In the genomic region with DNA sequence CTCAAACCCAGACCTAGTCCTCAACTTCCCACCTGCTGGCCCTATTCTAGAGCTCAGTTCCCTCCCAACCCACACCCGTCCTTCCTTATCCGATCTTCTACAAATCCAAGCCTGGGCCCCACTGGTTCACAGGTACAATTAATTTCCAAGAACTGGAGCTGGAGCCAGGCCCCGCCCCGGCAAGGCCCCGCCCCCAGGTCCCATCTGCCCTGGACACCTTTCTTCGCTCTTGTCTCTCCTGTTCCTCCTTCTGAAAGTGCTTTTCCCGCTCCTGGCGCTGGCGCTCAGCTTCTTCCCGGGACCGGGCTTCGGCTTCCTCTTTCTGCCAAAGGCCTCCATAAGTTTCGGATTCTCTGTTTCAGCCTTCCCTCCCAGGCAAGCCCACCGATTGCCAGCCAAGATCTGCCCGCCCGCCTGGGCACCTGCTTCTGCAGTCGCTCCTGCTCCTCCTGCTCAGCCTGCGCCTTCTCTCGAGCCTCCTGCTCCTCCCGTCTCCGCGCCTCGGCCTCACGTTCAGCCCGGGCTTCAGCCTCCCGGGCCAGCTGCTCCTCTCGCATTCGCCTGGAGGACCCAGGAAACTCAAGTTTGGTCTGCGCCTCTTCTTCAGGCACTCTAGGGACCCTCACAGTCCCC, we compare ENCODE assay signal across 24 mouse cellular contexts. TPM values are rescaled to one million over a fixed set of nuclear protein-coding genes. Genes with fewer than 3 reads are reported as not detected.
A peak's percentile ranks its signal among the peaks of the same experiment; 100 is the strongest.
DNase-seq lines count a peak whose midpoint lies in the region; ATAC-seq and TF ChIP-seq lines count a peak whose summit lies in the region.
"Had no signal": no experiment of that assay in that cellular context is flagged by ENCODE, and none has a peak within 500 bp of the region (broad histone marks: within the 10 kb centered on the region; RNA-seq: fewer than 3 reads in every experiment).

No protein-coding gene starts in this region.

- DNase-seq in cerebellum, adult 9-10 months, result peak; percentile 22
- no peak for DNase-seq in cerebellum, adult 11 months
- DNase-seq in layer of hippocampus, adult 2 months (ENCODE audit: low spot score in 2 of 2), result no peak
- DNase-seq in layer of hippocampus, adult 9-11 months, result no peak
- peak; percentile 42 for DNase-seq in ES-CJ7 (ENCODE audit: low read depth, low spot score)
- DNase-seq: adrenal gland, postnatal 36 days; embryo, embryonic 11 days; gastrocnemius, postnatal 36 days; heart, postnatal 4 days; kidney, adult 9 months; right cerebral cortex, adult 18-20 months had no signal

- peak overlapping the region; percentile 6 for H3K27ac ChIP-seq in layer of hippocampus, adult 2 months
- H3K27ac ChIP-seq in small intestine, adult 2 months (ENCODE audit: insufficient read depth, low read depth, low read length), result no peak overlapping the region
- no peak overlapping the region for H3K27ac ChIP-seq in hindbrain, embryonic 13.5 days
- H3K27ac ChIP-seq: embryonic facial prominence, embryonic 13.5 days; forebrain, embryonic 12.5 days; hindbrain, embryonic 15.5 days; limb, embryonic 10.5 days; macrophage; midbrain, embryonic 10.5 days; stomach, postnatal 0 days had no signal

- no peak overlapping the region for H3K9ac ChIP-seq in hindbrain, embryonic 13.5 days
- H3K9ac ChIP-seq: embryonic facial prominence, embryonic 13.5 days; forebrain, embryonic 12.5 days; hindbrain, embryonic 15.5 days had no signal

- TF ChIP-seq CTCF in layer of hippocampus, adult 2 months (conservative IDR thresholded peaks at IDR 0.05), result no peak
- TF ChIP-seq CTCF in small intestine, adult 2 months (IDR thresholded peaks at IDR 0.05; ENCODE audit: extremely low read depth, insufficient read length, insufficient replicate concordance, low read depth, low read length), result no peak

- WGBS in small intestine, adult 2 months, result 69% methylated on average over 29 of the region's 29 CpGs
- 91% methylated on average over 29 of the region's 29 CpGs for WGBS in hindbrain, embryonic 13.5 days

- H3K4me2 ChIP-seq in hindbrain, embryonic 13.5 days, result no peak overlapping the region
- H3K4me2 ChIP-seq: embryonic facial prominence, embryonic 13.5 days; forebrain, embryonic 12.5 days; hindbrain, embryonic 15.5 days had no signal

- no peak for ATAC-seq in hindbrain, embryonic 13.5 days (ENCODE audit: low FRiP score)
- ATAC-seq: CD4-positive, CD25-positive, alpha-beta regulatory T cell, adult 4 months; midbrain, embryonic 16.5 days had no signal

- peaks cover 12% of the 10 kb centered on the region for H3K4me1 ChIP-seq in small intestine, adult 2 months (ENCODE audit: control insufficient read depth, insufficient read depth, insufficient read length, low read length)
- H3K4me1 ChIP-seq in hindbrain, embryonic 13.5 days (replicated peaks), result peaks cover 11% of the 10 kb centered on the region

- no peaks in the 10 kb centered on the region for H3K9me3 ChIP-seq in hindbrain, embryonic 13.5 days
- H3K9me3 ChIP-seq: embryonic facial prominence, embryonic 13.5 days; forebrain, embryonic 12.5 days; heart, embryonic 10.5 days; hindbrain, embryonic 15.5 days; limb, embryonic 10.5 days; midbrain, embryonic 10.5 days had no signal

- peaks cover 26% of the 10 kb centered on the region for H3K36me3 ChIP-seq in small intestine, adult 2 months (ENCODE audit: control insufficient read depth, insufficient read depth, low read length)
- peaks cover 91% of the 10 kb centered on the region for H3K36me3 ChIP-seq in hindbrain, embryonic 13.5 days

- TF ChIP-seq POLR2A in small intestine, adult 2 months (IDR thresholded peaks at IDR 0.05; ENCODE audit: low read depth, low read length), result peak; percentile 22; the same call in 1 of the 2 replicates

- H3K27me3 ChIP-seq in small intestine, adult 2 months (ENCODE audit: control insufficient read depth, insufficient read depth, low read length), result no peaks in the 10 kb centered on the region
- no peaks in the 10 kb centered on the region for H3K27me3 ChIP-seq in hindbrain, embryonic 13.5 days
- H3K27me3 ChIP-seq: embryonic facial prominence, embryonic 13.5 days; forebrain, embryonic 12.5 days; hindbrain, embryonic 15.5 days had no signal

- H3K4me3 ChIP-seq in layer of hippocampus, adult 2 months, result no peak overlapping the region
- peak overlapping the region; percentile 26; the same call in 1 of the 2 replicates for H3K4me3 ChIP-seq in small intestine, adult 2 months (ENCODE audit: low read depth, low read length)
- no peak overlapping the region for H3K4me3 ChIP-seq in hindbrain, embryonic 13.5 days
- H3K4me3 ChIP-seq: embryonic facial prominence, embryonic 13.5 days; erythroblast, embryonic 14.5 days; forebrain, embryonic 12.5 days; heart, embryonic 10.5 days; hindbrain, embryonic 15.5 days; limb, embryonic 10.5 days; midbrain, embryonic 10.5 days had no signal

RNA-seq across cellular contexts. Expression of gene Map7d1, which starts 22.4 kb away (rescaled TPM):
- total RNA-seq in layer of hippocampus, adult 2 months (2021), result 100 to 1,000 TPM; 246 to 249 TPM
- 40.2 and 47.3 TPM in 2 replicates for polyA plus RNA-seq in small intestine, adult 2 months (2012; rRNA removed)
- polyA plus RNA-seq in hindbrain, embryonic 13.5 days (2015; fragmentation: Nextera tagmentation; extraction: Ambion mirVana), result 79.5 and 81.8 TPM in 2 replicates

RNA-seq across cellular contexts. Expression of gene Trappc3, which starts 28.3 kb away (rescaled TPM):
- total RNA-seq in layer of hippocampus, adult 2 months (2021), result 10 to 100 TPM; 85.4 to 90.5 TPM
- polyA plus RNA-seq in small intestine, adult 2 months (2012; rRNA removed), result 12.6 and 21.4 TPM in 2 replicates
- 160 and 168 TPM in 2 replicates for polyA plus RNA-seq in hindbrain, embryonic 13.5 days (2015; fragmentation: Nextera tagmentation; extraction: Ambion mirVana)

RNA-seq across cellular contexts. Expression of gene Thrap3, which starts 31.2 kb away (rescaled TPM):
- 100 to 1,000 TPM; 150 to 166 TPM for total RNA-seq in layer of hippocampus, adult 2 months (2021)
- 10.0 and 22.1 TPM in 2 replicates for polyA plus RNA-seq in small intestine, adult 2 months (2012; rRNA removed)
- 163 and 166 TPM in 2 replicates for polyA plus RNA-seq in hindbrain, embryonic 13.5 days (2015; fragmentation: Nextera tagmentation; extraction: Ambion mirVana)

RNA-seq across cellular contexts. Expression of gene Col8a2, which starts 52.8 kb away (rescaled TPM):
- 1 to 10 TPM; 1.2 to 1.5 TPM for total RNA-seq in layer of hippocampus, adult 2 months (2021)
- polyA plus RNA-seq in small intestine, adult 2 months (2012; rRNA removed), result 0.55 and 0.77 TPM in 2 replicates
- polyA plus RNA-seq in hindbrain, embryonic 13.5 days (2015; fragmentation: Nextera tagmentation; extraction: Ambion mirVana), result 7.6 and 10.1 TPM in 2 replicates
- polyA plus RNA-seq: CD4-positive, CD25-positive, alpha-beta regulatory T cell, adult 4 months; erythroblast, embryonic 14.5 days; macrophage had no signal

Comparison
In these comparisons a context has a peak if more than half of its experiments do, and no peak if none do; other contexts are left out.
1. DNase-seq: peak in cerebellum, adult 9-10 months (single experiment) and ES-CJ7 (single experiment); none in cerebellum, adult 11 months (single experiment), layer of hippocampus, adult 2 months (0 of 2) and layer of hippocampus, adult 9-11 months (single experiment).